Mouse (Mus musculus) regulatory T cell (primary cell): Measurements from ENCODE around the gene Cd44.

ENCODE experiments used
- in situ Hi-C: fragments of 300-600 bp; cut with MboI, MseI; formaldehyde crosslinking; loops from one replicate; pipeline ENCODE4 v1.15.1; 2025; ENCODE audit warnings: high pct_unique_total_duplicates

Gene Cd44

GRCm38 (mm10) chr2:102900875-102901827 lies at the start of gene Cd44:
Gene Cd44 (minus strand): TSS chr2:102901665.
- in situ Hi-C loops = loop anchor here (5.0 kb wide), 1 partner anchor 46 kb away; no protein-coding TSS in a partner anchor

GRCm38 (mm10) chr2:102948481-102948857 lies 47.0 kb upstream of the Cd44 start:
- in situ Hi-C loops = loop anchor here (5.0 kb wide), 2 partner anchors 46 to 59 kb away; partner anchors contain the start of gene Cd44

- in situ Hi-C loops = loop anchor here (5.0 kb wide), 2 partner anchors 46 to 59 kb away; partner anchors contain the start of gene Cd44
Observed at GRCm38 (mm10) chr2:102947846-102948480, 46.5 kb upstream of the Cd44 start.

GRCm38 (mm10) chr2:102945111-102945510 lies 43.6 kb upstream of the Cd44 start:
- in situ Hi-C loops = loop anchor here (5.0 kb wide), 2 partner anchors 43 to 62 kb away; partner anchors contain the start of gene Cd44

- in situ Hi-C loops = loop anchor here (5.0 kb wide), 2 partner anchors 42 to 63 kb away; partner anchors contain the start of gene Cd44
Observed at GRCm38 (mm10) chr2:102944415-102945012, 43.0 kb upstream of the Cd44 start.

GRCm38 (mm10) chr2:102943983-102944382 lies 42.5 kb upstream of the Cd44 start:
- in situ Hi-C loops = no loop called here

- in situ Hi-C loops = no loop called here
Observed at GRCm38 (mm10) chr2:102942782-102943080, 41.3 kb upstream of the Cd44 start.

GRCm38 (mm10) chr2:102941937-102942781 lies 40.7 kb upstream of the Cd44 start:
- in situ Hi-C loops = no loop called here

GRCm38 (mm10) chr2:102940813-102941361 lies 39.4 kb upstream of the Cd44 start:
- in situ Hi-C loops = no loop called here

- in situ Hi-C loops = no loop called here
Observed at GRCm38 (mm10) chr2:102940158-102940557, 38.7 kb upstream of the Cd44 start.

GRCm38 (mm10) chr2:102936886-102937285 lies 35.4 kb upstream of the Cd44 start:
- in situ Hi-C loops = no loop called here

- in situ Hi-C loops = no loop called here
Observed at GRCm38 (mm10) chr2:102934834-102935233, 33.4 kb upstream of the Cd44 start.

- in situ Hi-C loops = no loop called here
Observed at GRCm38 (mm10) chr2:102933787-102934186, 32.3 kb upstream of the Cd44 start.

GRCm38 (mm10) chr2:102933142-102933541 lies 31.7 kb upstream of the Cd44 start:
- in situ Hi-C loops = no loop called here

GRCm38 (mm10) chr2:102932667-102933066 lies 31.2 kb upstream of the Cd44 start:
- in situ Hi-C loops = no loop called here

GRCm38 (mm10) chr2:102928211-102928610 lies 26.7 kb upstream of the Cd44 start:
- in situ Hi-C loops = loop anchor here (5.0 kb wide), 1 partner anchor 1139 kb away; the partner anchor contains the start of genes Cd59b, Gm10799 and Gm10912

GRCm38 (mm10) chr2:102924480-102924879 lies 23.0 kb upstream of the Cd44 start:
- in situ Hi-C loops = no loop called here

- in situ Hi-C loops = no loop called here
Observed at GRCm38 (mm10) chr2:102923682-102924081, 22.2 kb upstream of the Cd44 start.

- in situ Hi-C loops = no loop called here
Observed at GRCm38 (mm10) chr2:102922066-102922465, 20.6 kb upstream of the Cd44 start.

GRCm38 (mm10) chr2:102918301-102918700 lies 16.8 kb upstream of the Cd44 start:
- in situ Hi-C loops = no loop called here

- in situ Hi-C loops = no loop called here
Observed at GRCm38 (mm10) chr2:102916596-102916995, 15.1 kb upstream of the Cd44 start.
